Mouse (Mus musculus): ENCODE measurements around the gene Slc7a7.

Slc7a7 gene

DNA sequence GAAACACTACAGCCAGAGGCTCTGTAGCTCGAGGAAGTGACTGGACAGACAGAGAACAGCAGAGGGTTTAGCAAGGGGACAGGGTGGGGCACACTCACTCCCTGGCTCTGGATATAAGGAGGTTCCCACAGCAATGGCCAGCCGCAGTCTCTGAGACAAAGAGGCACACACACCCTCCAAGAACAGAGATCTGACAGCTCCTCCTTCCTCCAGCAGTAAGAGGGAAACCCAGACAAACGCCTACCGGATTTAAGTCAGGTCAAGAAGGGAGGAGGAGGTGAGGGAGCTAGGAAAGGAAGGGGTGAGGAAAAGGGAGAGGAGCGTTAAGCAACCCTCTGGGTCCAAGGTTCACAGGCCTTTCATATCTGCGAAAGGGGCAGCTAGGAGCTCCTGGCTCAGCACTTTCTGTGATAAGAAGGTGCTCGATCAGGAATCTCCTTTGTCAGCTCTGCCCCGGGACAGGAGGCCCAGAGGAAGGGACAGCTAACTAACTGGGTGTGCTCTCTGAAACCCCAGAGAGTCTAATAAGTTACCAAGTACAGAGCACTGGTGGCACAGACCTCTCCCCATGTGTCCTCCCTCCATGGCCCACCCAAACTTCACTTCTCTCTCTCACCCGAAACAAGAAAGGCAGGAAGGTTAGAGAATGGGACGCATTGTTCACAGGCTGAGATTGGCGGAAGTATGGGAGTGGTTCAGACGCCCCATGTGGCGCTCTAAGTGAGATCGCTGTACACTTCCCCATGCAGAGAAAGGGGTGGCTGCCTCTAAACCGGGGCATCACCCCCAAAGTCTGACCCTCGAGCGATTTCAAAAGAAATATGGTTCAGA is 7.4 kb downstream of the Slc7a7 start:
- DNase-seq = no peak

DNA sequence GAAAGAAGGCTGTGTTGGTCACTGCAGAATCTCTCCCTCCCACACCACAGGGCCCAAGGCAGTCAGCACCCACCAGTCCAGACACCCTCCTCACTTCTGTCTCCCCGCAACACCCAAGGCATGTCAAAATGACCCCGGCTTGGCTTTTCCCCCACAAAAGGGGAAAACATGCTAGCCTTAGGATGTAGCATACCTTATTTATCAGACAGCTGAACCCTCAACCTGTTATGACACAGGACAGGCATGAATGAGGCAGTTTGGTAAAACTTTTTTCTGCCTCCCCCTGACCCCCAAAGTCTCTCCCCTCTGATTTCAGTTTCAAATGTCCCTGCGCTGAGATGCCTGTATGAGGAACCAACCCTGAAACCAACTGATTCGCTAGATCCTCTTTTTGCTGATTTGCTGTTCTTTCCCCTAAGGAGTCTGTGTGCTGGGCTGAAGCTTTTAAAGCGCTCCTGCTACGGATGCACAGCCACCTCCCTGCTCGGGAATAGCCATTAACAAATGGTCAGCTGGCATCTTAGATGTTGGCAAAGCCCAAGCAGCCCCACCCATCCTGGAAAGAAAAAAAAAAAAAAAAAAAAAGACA is 8.4 kb downstream of the Slc7a7 start:
- no peak for DNase-seq

DNA sequence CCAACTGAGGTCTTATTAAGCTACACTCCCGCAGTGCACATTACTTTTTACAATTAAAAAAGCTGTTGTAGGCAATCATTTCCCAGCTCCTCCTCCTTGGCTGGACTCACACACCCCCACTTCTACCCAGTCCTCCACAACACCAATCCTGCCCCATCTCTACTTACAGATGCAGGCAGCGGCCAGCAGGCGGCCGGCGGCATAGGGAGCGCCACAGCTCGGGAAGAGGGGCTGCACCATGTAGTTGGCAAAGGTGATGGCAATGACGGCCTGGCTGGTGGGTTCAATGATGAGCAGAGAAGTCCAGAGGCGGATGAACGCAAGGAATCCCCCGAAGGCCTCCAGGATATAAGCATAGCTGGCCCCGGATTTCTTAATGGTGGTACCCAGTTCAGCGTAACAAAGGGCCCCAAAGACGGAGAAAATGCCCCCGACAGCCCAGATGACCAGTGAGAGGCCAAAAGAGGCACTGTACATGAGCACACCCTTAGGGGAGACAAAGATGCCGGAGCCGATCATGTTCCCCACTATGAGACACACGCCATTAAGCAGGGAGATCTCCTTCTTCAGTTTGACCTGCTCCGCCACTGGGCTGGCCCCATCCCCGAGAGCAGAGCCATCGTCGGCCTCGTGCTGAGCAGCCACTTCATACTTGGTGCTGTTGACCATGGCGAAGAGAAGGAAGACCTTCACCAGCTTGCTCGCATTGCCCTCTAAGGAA is 9.1 kb downstream of the Slc7a7 start:
- DNase-seq = no peak

DNA sequence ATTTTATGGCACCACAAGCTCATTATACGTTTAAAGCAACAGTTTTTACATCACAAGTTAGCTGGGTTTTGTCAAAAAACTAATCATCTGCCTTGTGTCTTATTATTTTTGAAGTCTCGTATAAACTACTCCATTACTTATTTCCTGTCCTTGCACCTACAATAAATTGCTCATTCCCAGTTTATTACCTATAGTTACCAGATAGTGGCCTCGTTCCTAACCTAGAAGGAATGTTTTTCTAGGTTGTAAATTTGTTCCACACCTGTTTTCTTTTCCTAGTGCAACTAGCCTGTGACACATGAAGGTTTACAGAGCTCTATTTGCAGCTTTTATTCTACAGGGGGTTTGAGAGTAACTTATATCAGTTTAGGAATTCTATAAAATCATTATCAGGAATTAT is 15.9 kb downstream of the Slc7a7 start:
- no peak for DNase-seq

DNA sequence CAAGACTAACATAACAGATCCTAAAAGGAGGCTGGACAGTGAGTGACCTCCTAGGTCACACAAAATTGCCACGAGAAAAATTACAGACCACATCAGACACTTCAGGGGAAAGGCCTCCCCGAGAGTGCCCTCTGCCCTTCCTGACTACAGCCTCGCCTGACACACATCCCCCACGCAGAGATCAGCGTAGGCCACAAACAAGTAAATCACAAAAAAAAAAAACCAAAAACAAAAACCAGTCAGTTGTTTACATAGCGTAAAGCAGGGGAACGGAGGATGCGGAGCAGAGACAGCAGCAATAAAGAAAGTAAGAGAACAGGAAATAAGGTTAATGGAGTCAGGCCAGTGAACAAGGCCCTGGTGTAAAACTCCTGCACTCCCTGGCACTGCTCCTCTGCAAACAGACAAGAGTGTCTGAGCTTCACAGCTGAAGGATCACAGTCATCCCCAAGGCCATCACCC is 18.6 kb downstream of the Slc7a7 start:
- no peak for DNase-seq

DNA sequence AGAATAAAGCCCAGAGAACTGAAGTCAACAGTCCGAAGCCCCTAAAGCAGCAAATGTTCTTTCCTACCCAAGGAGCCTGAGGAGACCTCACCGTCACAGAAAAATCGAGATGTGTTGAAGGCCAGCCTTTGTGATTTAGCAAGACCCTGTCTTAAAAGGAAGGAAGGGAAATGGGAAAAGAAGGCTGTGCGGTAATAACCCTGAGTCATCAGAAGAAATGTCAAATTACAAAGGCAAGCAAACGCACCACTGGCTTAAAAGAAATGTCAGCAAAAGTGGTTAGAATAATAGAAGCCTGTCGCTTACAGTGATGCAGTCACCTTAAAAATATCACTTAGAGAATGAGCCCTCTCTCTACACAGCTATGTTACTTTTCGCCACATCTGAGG is 19.1 kb downstream of the Slc7a7 start:
- no peak for DNase-seq

DNA sequence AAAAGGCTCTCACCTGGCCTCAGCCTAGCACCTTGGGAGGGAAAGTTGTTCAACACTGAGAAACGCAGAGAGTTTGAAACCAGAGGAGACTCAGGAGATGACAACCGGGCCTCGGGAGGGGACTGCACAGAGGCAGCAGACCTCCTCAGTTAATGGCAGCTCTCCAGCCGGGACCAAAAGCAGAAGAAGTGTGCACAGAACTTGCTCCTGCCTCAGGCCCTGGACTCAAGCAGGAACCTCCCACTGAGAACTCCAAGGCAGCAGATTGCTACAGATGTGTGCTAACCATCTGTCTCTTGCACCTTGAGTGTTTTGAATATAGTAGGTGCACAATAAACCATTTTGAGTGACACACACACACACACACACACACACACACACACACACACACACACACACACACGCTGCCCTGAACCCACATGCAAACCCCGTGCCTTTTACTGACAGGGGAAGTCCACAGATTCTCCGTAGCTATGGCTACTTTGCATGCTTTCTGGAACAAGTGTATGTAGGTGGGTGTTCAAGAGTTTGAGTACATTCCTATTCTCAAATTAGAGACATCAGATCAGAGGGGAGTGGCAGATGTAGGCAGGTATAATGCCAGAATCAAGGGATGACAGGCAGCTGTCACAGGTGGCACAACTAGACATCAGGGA is 19.6 kb downstream of the Slc7a7 start:
- no peak for DNase-seq

DNA sequence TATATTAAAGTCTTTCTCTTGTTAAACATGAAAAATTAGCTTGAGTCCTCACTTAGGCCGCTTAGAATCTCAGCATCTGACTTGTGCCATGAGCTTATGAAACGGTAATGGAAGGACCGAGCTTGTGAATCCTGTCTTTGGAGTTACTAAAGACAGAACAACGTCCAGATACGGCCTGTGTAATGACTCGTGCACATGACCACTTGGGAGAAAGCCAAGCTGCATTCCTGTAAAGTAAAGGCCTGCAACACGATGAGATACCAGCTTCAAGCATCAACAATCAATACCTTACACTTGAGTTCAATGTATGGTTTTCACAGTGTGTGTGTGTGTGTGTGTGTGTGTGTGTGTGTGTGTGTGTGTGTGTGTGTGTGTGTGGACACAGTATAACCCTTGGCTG is 20.9 kb downstream of the Slc7a7 start:
- DNase-seq = no peak

DNA sequence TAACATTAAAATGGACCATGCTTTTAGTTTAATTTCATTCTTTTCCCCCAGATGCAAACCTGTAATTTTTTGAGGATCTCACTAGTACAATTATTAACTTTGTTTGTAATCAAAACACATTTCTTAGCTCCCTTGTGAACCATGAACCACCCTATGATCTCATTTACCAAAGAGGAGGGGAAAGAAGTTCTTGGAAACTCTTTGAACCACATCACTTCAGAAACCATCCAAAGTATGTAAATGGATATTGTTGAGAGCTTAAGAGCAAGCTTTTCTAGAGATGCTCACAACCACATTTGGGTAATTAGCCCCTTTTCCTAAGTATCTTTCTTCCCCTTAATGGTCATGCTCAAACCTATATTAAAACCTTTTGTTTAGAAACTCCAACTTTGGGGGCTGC is 23.3 kb downstream of the Slc7a7 start:
- no peak for DNase-seq

DNA sequence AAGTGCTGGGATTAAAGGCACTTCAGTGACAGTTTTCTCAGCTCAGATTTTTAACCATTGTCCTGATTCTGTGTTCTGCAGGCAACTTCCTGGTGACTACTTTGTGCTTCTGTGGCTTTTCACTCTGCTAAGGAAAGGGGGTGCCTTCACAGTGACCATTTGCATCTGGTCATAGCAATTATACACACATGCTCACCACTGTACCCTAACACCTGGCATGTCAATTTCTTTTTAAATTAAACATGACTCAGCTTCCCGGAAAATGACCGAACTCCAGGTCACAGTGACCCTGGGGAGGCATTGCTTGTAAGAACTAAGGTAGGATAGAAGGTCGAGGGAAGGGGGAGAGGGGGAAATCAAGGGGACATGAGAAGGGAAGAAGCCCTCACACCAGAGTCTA is 23.8 kb downstream of the Slc7a7 start:
- DNase-seq = no peak

DNA sequence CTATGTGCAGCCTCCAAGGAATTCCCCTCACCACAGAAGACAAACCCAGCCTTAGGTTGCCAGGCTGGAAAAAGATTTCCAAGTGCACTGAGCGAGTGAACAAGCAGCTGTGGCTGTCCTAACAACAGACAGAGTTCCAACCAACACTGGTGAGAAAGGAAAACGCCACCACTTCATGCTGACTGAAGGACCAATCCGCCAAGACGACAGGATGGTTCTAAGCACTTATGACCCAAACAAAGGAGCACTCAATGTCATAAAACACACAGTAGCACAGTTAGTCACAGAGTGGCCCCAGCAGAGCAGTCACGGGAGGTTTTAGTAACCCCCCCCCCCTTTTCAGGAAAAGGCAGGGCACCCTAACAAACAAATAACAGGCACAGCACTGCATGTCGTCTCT is 26.7 kb downstream of the Slc7a7 start:
- no peak for DNase-seq

DNA sequence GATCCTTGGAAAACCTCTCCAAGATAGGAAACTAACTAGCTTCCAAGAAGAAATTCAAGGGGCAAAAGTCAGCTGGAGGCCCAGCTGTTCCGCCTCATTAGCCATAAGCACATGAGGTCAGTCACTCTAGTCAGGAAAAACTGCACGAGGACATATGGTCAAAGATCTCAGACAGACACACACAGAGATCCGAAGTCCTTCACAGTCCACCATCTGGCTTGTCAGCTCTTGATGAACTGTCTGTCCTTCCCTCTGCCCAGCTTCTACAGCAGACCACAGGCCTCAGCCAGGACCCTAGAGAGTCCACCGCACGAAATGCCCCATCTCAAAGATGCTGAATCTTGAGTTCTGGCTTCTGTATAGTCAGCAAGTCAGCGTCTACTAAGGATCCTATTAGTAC is 30.0 kb downstream of the Slc7a7 start:
- no peak for DNase-seq

DNA sequence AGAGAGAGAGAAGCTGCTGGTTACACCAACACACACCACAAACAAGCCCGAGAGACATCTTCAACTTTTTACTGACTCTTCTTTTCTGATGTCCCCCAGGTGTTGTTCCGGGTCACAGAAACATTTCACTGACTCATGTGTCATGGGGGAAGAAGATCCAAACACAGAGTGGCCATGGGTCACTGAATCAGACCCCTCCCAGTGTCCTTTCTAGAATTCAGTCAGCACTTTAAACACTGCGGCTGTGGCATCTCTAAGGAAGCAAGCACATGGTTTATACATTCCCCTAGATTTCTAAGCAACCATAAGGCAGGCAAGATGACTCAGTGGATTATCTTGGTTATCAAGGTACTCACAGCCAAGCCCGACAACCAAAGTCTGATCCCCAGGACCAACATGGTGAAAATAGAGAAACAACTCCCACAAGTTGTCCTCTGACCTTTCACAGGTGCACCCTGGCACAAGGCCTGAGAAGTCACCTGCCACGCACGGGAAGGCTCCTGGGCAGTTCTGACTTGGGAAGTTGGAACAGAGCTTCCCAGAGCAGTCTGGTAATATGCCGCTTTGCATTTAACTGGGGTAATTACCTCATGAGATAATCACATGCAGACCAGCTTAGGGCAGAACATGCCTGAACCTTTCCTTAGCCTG is 31.5 kb downstream of the Slc7a7 start:
- DNase-seq = no peak

DNA sequence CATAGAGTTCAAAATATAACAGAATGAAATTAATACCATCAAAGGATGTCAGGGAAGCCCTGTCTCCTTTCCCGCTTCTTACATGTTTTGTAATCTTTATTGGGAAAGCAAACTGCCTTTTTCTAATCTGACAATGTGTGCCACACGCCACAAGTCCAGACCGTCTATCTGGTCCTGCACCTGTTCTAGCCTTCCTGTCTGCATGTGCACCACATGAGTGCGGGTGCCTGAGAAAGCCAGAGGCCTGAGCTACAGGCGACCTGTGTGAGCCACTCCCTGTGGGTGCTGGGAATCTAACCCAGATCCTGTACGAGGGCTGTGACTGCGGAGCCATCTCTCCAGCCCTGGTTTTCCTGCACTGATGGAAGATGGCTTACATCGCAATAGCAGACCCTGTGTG is 33.2 kb downstream of the Slc7a7 start:
- no peak for DNase-seq

DNA sequence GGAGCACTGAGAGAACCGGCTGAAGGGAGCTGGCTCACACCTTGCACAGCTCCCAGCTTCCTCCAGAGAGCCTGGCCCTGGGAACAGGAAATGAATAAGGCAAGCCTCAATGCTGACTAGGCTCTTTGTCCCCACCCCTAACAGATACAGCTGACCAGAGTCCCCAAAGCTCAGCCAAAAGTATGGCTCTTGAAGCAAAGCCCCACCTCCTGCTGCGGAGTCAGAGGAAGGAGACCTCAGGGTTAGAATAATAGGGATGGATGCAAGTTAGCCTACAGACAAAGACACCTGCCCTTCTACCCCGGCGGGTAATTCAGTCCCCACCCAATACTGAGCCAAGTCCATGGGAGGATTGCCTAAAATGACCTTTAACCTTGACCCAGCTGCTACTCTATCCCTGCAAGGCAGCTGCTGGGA is 34.2 kb downstream of the Slc7a7 start:
- no peak for DNase-seq

DNA sequence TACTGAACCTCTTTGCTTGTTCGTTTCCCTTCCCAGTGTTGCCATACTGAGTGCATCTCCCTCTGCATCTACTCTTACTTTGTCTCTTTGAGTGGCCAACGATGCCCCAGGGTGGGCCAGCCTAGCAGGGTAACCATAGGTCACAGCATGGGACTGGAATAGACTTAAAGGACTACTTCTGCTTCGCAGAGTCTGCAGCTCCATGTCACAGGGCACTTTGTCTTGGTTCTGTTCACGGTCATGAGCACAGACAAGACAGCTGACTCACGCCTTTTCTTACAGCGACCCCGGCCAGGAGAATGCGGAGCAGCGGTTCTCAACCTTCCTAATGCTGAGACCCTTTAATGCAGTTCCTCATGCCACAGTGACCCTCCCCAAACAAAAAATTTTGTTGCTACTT is 34.9 kb downstream of the Slc7a7 start:
- DNase-seq = no peak

DNA sequence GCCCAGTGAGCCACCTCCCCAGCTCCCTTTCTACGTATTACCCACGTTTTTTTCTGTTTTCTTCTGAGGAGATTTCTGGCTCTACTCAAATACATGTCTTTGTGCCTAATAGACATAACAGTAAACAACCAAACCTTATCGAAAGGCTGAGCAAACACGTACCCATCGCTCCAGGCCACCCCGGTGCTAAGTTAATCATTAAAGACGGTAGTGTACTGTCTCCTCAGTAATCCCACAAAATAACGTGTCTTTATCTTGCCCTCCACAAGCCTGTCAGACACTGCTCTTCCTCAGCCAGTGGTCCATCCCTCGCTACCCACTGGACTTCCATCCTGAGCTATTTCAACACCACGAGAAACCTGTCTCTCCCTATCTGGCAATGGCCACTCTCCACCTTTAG is 35.8 kb downstream of the Slc7a7 start:
- no peak for DNase-seq

DNA sequence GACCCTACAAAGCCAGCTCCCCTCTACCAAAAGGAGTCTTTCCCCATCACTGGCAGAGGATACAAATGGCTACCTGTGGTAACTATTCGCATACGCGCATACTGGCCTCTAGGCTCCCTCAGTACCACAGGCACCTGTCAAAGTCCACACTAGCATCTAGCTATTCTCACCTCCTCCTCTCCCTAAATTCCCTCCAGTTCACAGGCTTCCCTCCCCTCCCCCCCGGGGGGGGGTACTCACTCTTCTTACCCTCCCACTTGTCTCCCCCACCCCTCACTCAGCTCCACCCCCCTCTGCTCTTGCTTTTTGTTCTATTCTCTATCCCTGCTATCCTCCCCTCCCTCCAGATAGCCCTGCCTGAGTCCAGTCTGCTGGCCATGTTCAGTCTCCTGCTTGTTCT is 37.0 kb downstream of the Slc7a7 start:
- no peak for DNase-seq

DNA sequence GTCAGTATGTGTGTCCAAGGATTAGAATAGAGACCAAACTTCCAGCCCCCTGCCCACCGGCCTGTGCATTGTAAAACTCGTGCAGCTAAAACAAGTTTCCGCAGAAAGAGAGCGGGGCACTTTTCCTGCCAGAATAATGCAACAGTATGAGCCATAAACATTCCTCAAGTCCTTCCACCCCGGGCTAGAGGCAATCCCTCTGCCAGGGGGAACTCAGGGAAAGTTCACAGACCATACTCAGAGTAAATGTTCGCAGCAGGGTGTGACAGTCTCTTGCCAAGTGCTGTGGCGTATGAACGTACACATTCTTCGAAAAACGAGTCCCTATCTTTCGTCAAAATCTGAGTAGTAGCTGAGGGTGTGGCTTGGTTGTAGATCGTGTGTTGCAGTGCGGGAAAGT is 38.0 kb downstream of the Slc7a7 start:
- DNase-seq = no peak

DNA sequence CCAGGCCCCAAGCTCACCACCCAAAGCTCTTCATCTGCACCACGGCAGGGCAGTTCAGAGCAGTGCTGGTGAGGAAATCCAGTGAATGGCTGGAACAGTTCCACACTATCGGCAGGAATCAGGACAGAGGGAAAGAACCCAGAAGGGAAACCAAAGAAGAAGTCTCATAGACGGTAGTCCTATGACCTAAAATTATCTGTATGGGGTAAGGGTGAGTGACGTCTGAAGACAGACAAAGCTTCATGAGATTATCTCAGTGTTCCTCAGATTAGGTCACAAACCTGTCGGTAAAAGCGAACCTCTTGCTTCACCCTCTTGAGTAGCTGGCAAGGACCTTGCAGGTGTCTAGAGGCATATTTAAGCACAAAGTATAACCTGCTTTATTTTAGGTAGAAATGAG is 40.4 kb downstream of the Slc7a7 start:
- no peak for DNase-seq

DNA sequence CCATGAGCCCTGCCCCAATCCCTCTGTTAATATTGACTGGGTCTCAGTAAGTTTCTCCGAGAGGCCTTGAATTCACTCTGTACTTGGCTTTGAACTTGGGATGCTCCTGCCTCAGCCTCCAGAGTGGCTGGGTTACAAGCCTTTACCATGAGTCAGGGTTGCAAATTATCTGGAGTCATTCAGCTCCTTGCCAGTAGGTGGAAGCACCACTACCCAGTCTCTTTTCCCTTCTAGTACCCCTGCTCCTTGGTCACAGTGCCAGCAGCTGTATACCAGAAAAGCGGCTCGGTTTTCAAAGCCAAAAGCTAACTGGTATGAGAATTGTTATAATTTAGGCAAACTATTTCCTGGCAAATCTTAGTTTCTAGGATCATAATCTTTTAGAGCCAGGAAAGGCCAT is 41.7 kb downstream of the Slc7a7 start:
- DNase-seq = no peak

DNA sequence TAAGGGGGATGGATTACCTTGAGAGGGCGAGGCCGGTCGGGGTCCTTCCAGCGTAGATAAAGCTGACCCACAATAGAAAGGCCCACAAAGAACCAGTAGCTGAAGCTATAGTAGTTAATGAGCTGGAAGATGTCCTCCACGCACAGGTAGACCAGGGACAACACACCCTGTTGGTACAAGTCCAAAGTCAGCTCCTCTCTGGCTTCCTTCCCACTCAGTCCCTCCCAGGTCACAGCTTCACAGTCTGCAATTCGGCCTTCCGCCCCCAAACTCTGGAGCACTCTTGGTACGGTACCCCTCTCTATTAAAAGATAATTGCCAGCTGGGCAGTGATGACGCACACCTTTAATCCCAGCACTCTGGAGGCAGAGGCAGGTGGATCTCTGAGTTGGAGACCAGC is 44.7 kb downstream of the Slc7a7 start:
- DNase-seq = no peak

DNA sequence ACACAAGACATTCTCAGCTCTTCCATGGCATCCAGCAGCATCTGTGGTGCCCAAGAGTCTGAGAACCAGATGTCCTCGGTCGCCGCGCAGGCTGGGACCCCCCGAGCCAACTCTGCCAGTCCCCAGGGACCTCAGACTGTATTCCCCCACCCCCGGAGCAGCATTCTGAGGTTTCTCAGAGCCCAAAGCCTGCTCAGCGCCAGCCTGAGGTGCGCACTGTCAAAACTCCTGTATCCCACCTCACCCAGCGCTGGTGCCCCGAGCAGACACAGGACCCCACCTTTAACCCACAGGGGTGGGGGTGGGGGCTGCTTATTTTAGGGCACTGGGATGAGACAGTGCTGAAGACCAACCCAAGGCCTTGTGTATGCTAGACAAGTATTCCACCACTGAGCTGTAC is 46.1 kb downstream of the Slc7a7 start:
- DNase-seq = no peak

All from cerebellum, adult 9-10 months (tissue).